Mouse (Mus musculus) embryonic stem cell, embryonic (primary cell): ENCODE data around the gene Hoxa7.

Experiments
- CTCF ChIA-PET, 4 experiments: fragments of 300-600 bp in 2 of 4; fragments of 350-600 bp in 2 of 4; sonication (Branson Sonifier 250); formaldehyde crosslinking; loops; one replicate each; lab custom pipeline; 2022; ENCODE audit warnings: inconsistent platforms in 2 of 4; lab: Charles Lee
- POLR2A ChIA-PET, 4 experiments: fragments of 300-600 bp in 2 of 4; fragments of 350-600 bp in 2 of 4; sonication (Branson Sonifier 250); formaldehyde crosslinking; loops; one replicate each; lab custom pipeline; 2022; ENCODE audit warnings: antibody characterized with exemption in 4 of 4, inconsistent platforms in 1 of 4; lab: Charles Lee

Gene Hoxa7

DNA sequence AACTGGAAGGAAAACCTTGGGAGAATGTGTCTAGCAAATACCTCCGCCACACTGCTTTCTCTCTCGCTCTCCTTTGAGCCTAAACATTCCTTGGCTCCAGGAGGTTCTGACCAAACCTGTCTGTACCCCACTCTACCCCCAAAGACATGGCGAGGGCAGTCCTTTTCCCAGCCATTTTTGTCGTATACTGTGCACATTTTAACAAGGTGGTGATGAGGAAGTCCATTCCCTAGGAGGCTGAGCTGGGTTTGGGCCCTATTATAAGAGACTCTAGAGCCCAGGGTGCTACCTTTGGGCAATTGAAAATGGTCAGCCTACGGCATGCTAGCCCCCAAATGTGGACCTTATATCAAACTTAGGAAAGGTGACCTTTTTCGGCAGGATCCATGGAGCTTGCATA, 14.2 kb upstream of the Hoxa7 start:
- ChIA-PET POLR2A (interaction anchor here in 1 of 4 experiments (0.8 kb wide), 1 partner anchor 14 kb away, joined by 3 read pairs; the partner anchor contains the start of gene Hoxa7), CTCF (no interaction called here)

GRCm38 (mm10) chr6:52235267-52235666, 13.6 kb upstream of the Hoxa7 start:
- POLR2A ChIA-PET = interaction anchor here in 1 of 4 experiments (0.8 to 2.6 kb wide), 2 partner anchors 13 to 18 kb away, joined by 3 to 8 read pairs; partner anchors contain the start of gene Hoxa7
- CTCF ChIA-PET = no interaction called here

DNA sequence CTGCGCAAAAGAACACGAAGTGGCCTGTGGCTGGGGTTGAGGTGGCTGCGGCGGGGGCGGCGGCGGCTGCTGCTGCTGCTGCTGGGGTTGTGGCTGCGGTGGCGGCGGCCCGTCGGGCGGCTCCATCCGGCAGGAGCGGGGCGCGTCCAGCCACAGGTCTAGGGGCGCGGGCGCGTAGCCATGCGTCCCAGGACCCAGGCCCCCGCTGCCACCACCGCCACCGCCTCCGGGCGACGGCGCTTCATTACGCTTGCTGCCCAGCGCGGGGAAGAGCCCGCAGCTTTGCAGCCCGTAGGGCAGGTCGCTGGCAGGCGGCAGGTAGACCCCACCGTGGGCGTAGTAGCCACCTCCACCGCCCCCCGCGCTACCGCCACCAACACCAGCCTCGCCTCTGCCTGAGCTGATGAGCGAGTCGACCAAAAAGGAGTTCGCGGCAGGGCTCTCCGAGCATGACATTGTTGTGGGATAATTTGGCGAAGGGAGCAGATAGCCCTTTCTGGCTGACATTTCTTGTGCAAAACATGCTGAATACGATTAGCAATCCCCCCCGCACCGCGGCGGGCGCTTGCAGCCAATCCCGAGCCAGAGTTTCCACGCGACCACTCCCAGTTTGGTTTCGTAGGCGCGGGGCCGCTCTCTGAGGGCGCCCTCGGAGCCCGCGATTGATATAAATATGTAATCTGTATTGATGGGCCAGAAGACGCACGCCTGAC, 12.9 kb upstream of the Hoxa7 start:
- POLR2A ChIA-PET = interaction anchor here in 3 of 4 experiments (0.6 to 2.6 kb wide), 7 partner anchors 8 to 84 kb away, joined by 3 to 11 read pairs (median 4); no protein-coding TSS in a partner anchor

GRCm38 (mm10) chr6:52233546-52234427, 12.1 kb upstream of the Hoxa7 start:
- POLR2A ChIA-PET = interaction anchor here in 3 of 4 experiments (0.5 to 2.6 kb wide), 10 partner anchors 9 to 1497 kb away, joined by 3 to 11 read pairs (median 4); partner anchors contain the start of gene Hoxa11 (in 1 of the 3)
- CTCF ChIA-PET = interaction anchor here in 1 of 4 experiments (0.7 to 1.8 kb wide), 3 partner anchors 9 to 23 kb away, joined by 3 to 4 read pairs (median 4); partner anchors contain the start of gene Hoxa7

More for the DNA sequence above, 12.9 kb upstream of the Hoxa7 start:
- CTCF ChIA-PET = interaction anchor here in 1 of 4 experiments (0.7 to 1.8 kb wide), 2 partner anchors 9 to 22 kb away, joined by 3 to 4 read pairs; no protein-coding TSS in a partner anchor

- CTCF ChIA-PET = interaction anchor here in 1 of 4 experiments (0.9 to 1.8 kb wide), 2 partner anchors 10 to 12 kb away, joined by 4 read pairs; partner anchors contain the start of gene Hoxa7
- POLR2A ChIA-PET = interaction anchor here in 3 of 4 experiments (0.5 to 2.6 kb wide), 8 partner anchors 10 to 1497 kb away, joined by 3 to 11 read pairs (median 4); partner anchors contain the start of gene Hoxa11 (in 1 of the 3)
Observed at GRCm38 (mm10) chr6:52232984-52233545, 11.4 kb upstream of the Hoxa7 start.

DNA sequence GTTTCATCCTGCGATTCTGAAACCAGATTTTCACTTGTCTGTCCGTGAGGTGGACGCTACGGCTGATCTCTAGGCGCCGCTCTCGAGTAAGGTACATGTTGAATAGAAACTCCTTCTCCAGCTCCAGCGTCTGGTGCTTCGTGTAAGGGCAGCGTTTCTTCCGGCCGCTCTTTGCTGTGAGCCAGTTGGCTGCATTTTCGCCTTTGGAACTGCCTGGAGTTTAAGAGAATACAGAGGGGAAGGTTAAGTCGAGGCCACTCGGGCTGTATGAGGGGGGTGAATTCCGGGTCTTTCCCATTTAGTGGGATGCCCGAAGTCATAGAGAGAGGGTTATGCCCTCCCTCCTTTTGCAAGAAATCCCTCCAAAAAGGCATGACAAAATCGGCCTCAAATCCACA, 10.9 kb upstream of the Hoxa7 start:
- ChIA-PET CTCF (interaction anchor here in 1 of 4 experiments (0.7 kb wide), 1 partner anchor 1025 kb away, joined by 3 read pairs; no protein-coding TSS in a partner anchor), POLR2A (interaction anchor here in 2 of 4 experiments (0.7 to 2.6 kb wide), 3 partner anchors 10 to 1496 kb away, joined by 3 to 11 read pairs (median 8); no protein-coding TSS in a partner anchor)

GRCm38 (mm10) chr6:52231885-52232567, 10.4 kb upstream of the Hoxa7 start:
- POLR2A ChIA-PET = interaction anchor here in 1 of 4 experiments (0.6 kb wide), 1 partner anchor 28 kb away, joined by 3 read pairs; no protein-coding TSS in a partner anchor
- CTCF ChIA-PET = interaction anchor here in 1 of 4 experiments (0.7 kb wide), 1 partner anchor 1025 kb away, joined by 3 read pairs; no protein-coding TSS in a partner anchor

- ChIA-PET POLR2A (interaction anchor here in 1 of 4 experiments (0.6 to 1.1 kb wide), 3 partner anchors 9 to 81 kb away, joined by 3 read pairs; no protein-coding TSS in a partner anchor), CTCF (interaction anchor here in 2 of 4 experiments (0.7 to 1.9 kb wide), 2 partner anchors 9 to 13 kb away, joined by 3 to 6 read pairs; partner anchors contain the start of gene Hoxa7 (in 1 of the 2))
Observed at GRCm38 (mm10) chr6:52230516-52231165, 9.0 kb upstream of the Hoxa7 start, which contains the start of gene Hoxa9. Gene Hoxa9 (minus strand): TSS chr6:52231089.

DNA sequence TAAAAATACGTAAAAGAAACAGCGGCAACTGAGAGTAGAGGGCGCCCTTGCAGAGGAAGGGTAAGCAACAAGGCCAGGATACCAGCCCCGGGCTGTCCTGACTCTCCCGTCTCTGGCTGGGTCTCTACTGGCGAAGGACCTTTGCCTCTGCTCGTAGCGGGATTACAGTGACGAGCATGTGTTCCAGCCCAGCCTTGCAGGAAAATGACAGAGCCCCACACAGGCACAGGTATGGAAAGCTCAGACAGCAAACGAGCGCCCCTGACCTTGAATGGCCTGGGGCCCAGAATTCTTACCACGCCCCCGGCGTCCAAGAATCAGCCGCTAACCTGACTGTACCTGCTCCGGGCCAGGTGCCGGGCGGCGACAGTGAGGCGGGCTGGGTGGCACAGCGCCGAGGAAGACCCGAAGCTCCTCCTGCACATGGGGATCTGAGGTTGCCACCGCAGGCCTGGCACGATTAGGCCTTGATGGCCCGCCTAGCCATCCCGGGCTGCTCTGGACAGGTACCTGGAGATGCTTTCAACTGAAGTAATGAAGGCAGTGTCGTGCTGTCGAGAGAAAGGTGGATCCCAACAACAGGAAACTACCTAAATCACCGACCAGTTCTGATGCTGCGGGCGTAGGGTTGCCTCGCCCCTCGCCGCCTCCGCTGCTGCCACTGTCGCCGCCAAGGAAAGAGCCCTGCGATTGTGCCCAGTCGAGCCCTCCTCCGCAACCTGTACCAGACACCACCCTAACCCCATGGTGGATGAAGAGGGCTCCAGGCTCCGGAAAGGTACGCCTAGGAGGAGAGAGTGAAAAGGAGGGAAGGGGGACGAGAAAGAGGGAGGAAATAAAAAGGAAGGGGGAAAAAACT, 8.1 kb upstream of the Hoxa7 start:
- POLR2A ChIA-PET = interaction anchor here in 2 of 4 experiments (1.1 to 1.6 kb wide), 3 partner anchors 9 to 720 kb away, joined by 3 to 6 read pairs (median 4); no protein-coding TSS in a partner anchor
- CTCF ChIA-PET = interaction anchor here in 3 of 4 experiments (0.6 to 1.9 kb wide), 7 partner anchors 10 to 965 kb away, joined by 3 to 6 read pairs (median 5); partner anchors contain the start of gene Hoxa10 (in 1 of the 3)

- ChIA-PET POLR2A (interaction anchor here in 2 of 4 experiments (1.1 to 1.6 kb wide), 3 partner anchors 8 to 719 kb away, joined by 3 to 6 read pairs (median 4); no protein-coding TSS in a partner anchor), CTCF (interaction anchor here in 3 of 4 experiments (0.6 to 1.9 kb wide), 7 partner anchors 9 to 649 kb away, joined by 3 to 6 read pairs (median 4); partner anchors contain the start of gene Hoxa10 (in 1 of the 3))
Observed at GRCm38 (mm10) chr6:52228475-52229465, 7.1 kb upstream of the Hoxa7 start.

GRCm38 (mm10) chr6:52227470-52228222, 6.0 kb upstream of the Hoxa7 start:
- POLR2A ChIA-PET = interaction anchor here in 2 of 4 experiments (0.6 to 1.3 kb wide), 3 partner anchors 16 to 69 kb away, joined by 3 to 4 read pairs (median 3); no protein-coding TSS in a partner anchor

GRCm38 (mm10) chr6:52226569-52227257, 5.1 kb upstream of the Hoxa7 start:
- CTCF ChIA-PET = no interaction called here
- POLR2A ChIA-PET = interaction anchor here in 2 of 4 experiments (0.6 to 1.3 kb wide), 5 partner anchors 12 to 68 kb away, joined by 3 to 4 read pairs (median 3); no protein-coding TSS in a partner anchor

More at GRCm38 (mm10) chr6:52227470-52228222, 6.0 kb upstream of the Hoxa7 start:
- CTCF ChIA-PET = interaction anchor here in 1 of 4 experiments (0.7 kb wide), 1 partner anchor 1084 kb away, joined by 26 read pairs; no protein-coding TSS in a partner anchor
